Mouse (Mus musculus): ENCODE measurements around the gene Tmem239.

- no peak for TF ChIP-seq POLR2A (IDR thresholded peaks at IDR 0.05; ENCODE audit: control insufficient read depth, low read depth, low read length)
- no peak for TF ChIP-seq CTCF (IDR thresholded peaks at IDR 0.05; ENCODE audit: control insufficient read depth, insufficient read depth, insufficient replicate concordance, low read depth, low read length)
Observed at GRCm38 (mm10) chr2:130451727-130452090, 45.4 kb downstream of the Tmem239 start.

Data from testis, adult 2 months (tissue).